Comparison of ENCODE assay signal across 17 mouse cellular contexts in genomic region chr14:88462944-88463343, GRCm38 (mm10). TPM values are rescaled to one million over a fixed set of nuclear protein-coding genes. Genes with fewer than 3 reads are reported as not detected.
"Had no signal": no experiment of that assay in that cellular context is flagged by ENCODE, and none has a peak within 500 bp of the region (broad histone marks: within the 10 kb centered on the region; RNA-seq: fewer than 3 reads in every experiment).

No protein-coding gene starts in this region.

- H3K4me2 ChIP-seq: neural tube, embryonic 15.5 days; stomach, embryonic 15.5 days had no signal

- H3K27me3 ChIP-seq: neural tube, embryonic 15.5 days; stomach, embryonic 15.5 days had no signal

- H3K9ac ChIP-seq: neural tube, embryonic 15.5 days; stomach, embryonic 15.5 days had no signal

- H3K9me3 ChIP-seq: neural tube, embryonic 15.5 days; stomach, embryonic 15.5 days had no signal

- H3K36me3 ChIP-seq: neural tube, embryonic 15.5 days; stomach, embryonic 15.5 days had no signal

- DNase-seq: retina, postnatal 1 day; right cerebral cortex, adult 18-20 months; right cerebral cortex, postnatal 14 days; right cerebral cortex, postnatal 25 days; right cerebral cortex, postnatal 4 days; spleen, adult 18-20 months; thymus, adult 18-20 months; thymus, adult 2 months; thymus, postnatal 14 days; thymus, postnatal 25 days; thymus, postnatal 36 days; thymus, postnatal 4 days had no signal

- H3K4me1 ChIP-seq: neural tube, embryonic 15.5 days; stomach, embryonic 15.5 days had no signal

- H3K4me3 ChIP-seq: neural tube, embryonic 15.5 days; stomach, embryonic 15.5 days had no signal

- H3K27ac ChIP-seq: neural tube, embryonic 15.5 days; stomach, embryonic 15.5 days; stomach, postnatal 0 days had no signal

RNA-seq across cellular contexts. Expression of gene Pcdh20, which starts 8.3 kb away (rescaled TPM):
- polyA plus RNA-seq: spleen, adult 2 months; testis, adult 2 months had no signal
